17 mouse cellular contexts compared by ENCODE assay signal in the genomic region with DNA sequence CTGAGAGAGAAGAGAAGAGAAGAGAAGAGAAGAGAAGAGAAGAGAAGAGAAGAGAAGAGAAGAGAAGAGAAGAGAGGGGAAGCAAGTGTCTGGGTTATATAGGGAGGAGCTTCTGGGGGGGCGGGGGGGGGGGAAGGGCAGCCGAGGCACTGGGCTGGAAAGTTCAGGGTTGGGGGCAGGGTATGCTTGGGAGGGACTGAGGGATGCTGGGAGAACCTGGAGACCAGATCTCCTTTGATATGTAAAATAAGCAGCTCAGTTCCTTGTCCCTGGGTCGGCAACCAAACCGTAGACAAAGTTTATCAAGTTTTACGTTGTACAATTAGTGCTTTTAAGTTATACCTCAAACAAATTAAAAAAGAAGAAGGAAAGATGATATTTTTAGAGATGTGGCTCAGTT. TPM values are rescaled to one million over a fixed set of nuclear protein-coding genes. Genes with fewer than 3 reads are reported as not detected.
DNase-seq lines count a peak whose midpoint lies in the region; ATAC-seq and TF ChIP-seq lines count a peak whose summit lies in the region.
"Had no signal": no experiment of that assay in that cellular context is flagged by ENCODE, and none has a peak within 500 bp of the region (broad histone marks: within the 10 kb centered on the region; RNA-seq: fewer than 3 reads in every experiment).

No protein-coding gene starts in this region.

- 27% methylated on average over 4 of the region's 5 CpGs for WGBS in hindbrain, embryonic 10.5 days
- whole genome bisulfite sequencing in hindbrain, embryonic 11.5 days = 17% methylated on average over 5 of the region's 5 CpGs
- 16% methylated on average over 5 of the region's 5 CpGs for WGBS in neural tube, embryonic 13.5 days
- 22% methylated on average over 5 of the region's 5 CpGs for WGBS in neural tube, embryonic 15.5 days

- H3K36me3 ChIP-seq in hindbrain, embryonic 10.5 days = no peaks in the 10 kb centered on the region
- H3K36me3 ChIP-seq in hindbrain, embryonic 11.5 days (ENCODE audit: control insufficient read depth, insufficient read depth, low read length) = no peaks in the 10 kb centered on the region
- H3K36me3 ChIP-seq in neural tube, embryonic 13.5 days = no peaks in the 10 kb centered on the region
- no peaks in the 10 kb centered on the region for H3K36me3 ChIP-seq in neural tube, embryonic 15.5 days
- no peaks in the 10 kb centered on the region for H3K36me3 ChIP-seq in ES-E14 (ENCODE audit: control insufficient read depth, insufficient read depth, low read length, poor library complexity, severe bottlenecking)
- H3K36me3 ChIP-seq: embryonic facial prominence, embryonic 13.5 days; heart, embryonic 13.5 days; hindbrain, embryonic 13.5 days had no signal

- no peaks in the 10 kb centered on the region for H3K9me3 ChIP-seq in hindbrain, embryonic 10.5 days
- H3K9me3 ChIP-seq in hindbrain, embryonic 11.5 days (ENCODE audit: control insufficient read depth, low read length) = no peaks in the 10 kb centered on the region
- no peaks in the 10 kb centered on the region for H3K9me3 ChIP-seq in neural tube, embryonic 13.5 days
- H3K9me3 ChIP-seq in neural tube, embryonic 15.5 days (replicated peaks) = no peaks in the 10 kb centered on the region
- H3K9me3 ChIP-seq in ES-E14 (ENCODE audit: control insufficient read depth, insufficient read depth, low read depth, low read length) = no peaks in the 10 kb centered on the region
- H3K9me3 ChIP-seq: embryonic facial prominence, embryonic 13.5 days; heart, embryonic 13.5 days; hindbrain, embryonic 13.5 days had no signal

- peaks cover 33% of the 10 kb centered on the region for H3K27me3 ChIP-seq in hindbrain, embryonic 10.5 days (ENCODE audit: insufficient read depth, poor library complexity, severe bottlenecking)
- no peaks in the 10 kb centered on the region for H3K27me3 ChIP-seq in hindbrain, embryonic 11.5 days (ENCODE audit: control insufficient read depth, insufficient read depth, low read length)
- no peaks in the 10 kb centered on the region for H3K27me3 ChIP-seq in neural tube, embryonic 13.5 days
- no peaks in the 10 kb centered on the region for H3K27me3 ChIP-seq in neural tube, embryonic 15.5 days (replicated peaks)
- H3K27me3 ChIP-seq: heart, embryonic 13.5 days; hindbrain, embryonic 13.5 days had no signal

- no peak overlapping the region for H3K4me2 ChIP-seq in hindbrain, embryonic 11.5 days (replicated peaks; ENCODE audit: low read depth, low read length)
- H3K4me2 ChIP-seq in neural tube, embryonic 13.5 days = no peak overlapping the region
- no peak overlapping the region for H3K4me2 ChIP-seq in neural tube, embryonic 15.5 days
- H3K4me2 ChIP-seq: heart, embryonic 13.5 days; hindbrain, embryonic 13.5 days had no signal

- H3K27ac ChIP-seq in hindbrain, embryonic 10.5 days = peak overlapping the region; percentile 81
- H3K27ac ChIP-seq in hindbrain, embryonic 11.5 days (ENCODE audit: low read depth, low read length) = no peak overlapping the region
- 0 out of 2 replicates have a peak overlapping the region, but pooled peaks have one; percentile 63 for H3K27ac ChIP-seq in neural tube, embryonic 13.5 days (replicated peaks)
- no peak overlapping the region for H3K27ac ChIP-seq in neural tube, embryonic 15.5 days (replicated peaks)
- peak overlapping the region; percentile 23; the same call in 1 of the 2 replicates for H3K27ac ChIP-seq in ES-E14 (ENCODE audit: insufficient read depth, low read depth, low read length, poor library complexity, severe bottlenecking)
- H3K27ac ChIP-seq: heart, embryonic 13.5 days; hindbrain, postnatal 0 days had no signal

- peaks cover 44% of the 10 kb centered on the region for H3K4me1 ChIP-seq in hindbrain, embryonic 10.5 days (replicated peaks)
- H3K4me1 ChIP-seq in hindbrain, embryonic 11.5 days (replicated peaks; ENCODE audit: control insufficient read depth, insufficient read depth, low read length) = peaks cover 8% of the 10 kb centered on the region; the same call in 1 of the 2 replicates
- peaks cover 36% of the 10 kb centered on the region for H3K4me1 ChIP-seq in neural tube, embryonic 13.5 days (replicated peaks)
- H3K4me1 ChIP-seq in neural tube, embryonic 15.5 days = peaks cover 14% of the 10 kb centered on the region
- H3K4me1 ChIP-seq in ES-E14 (ENCODE audit: control insufficient read depth in 2 of 2, insufficient read depth in 2 of 2, low read length in 2 of 2, poor library complexity in 1 of 2) = peaks cover 6 to 19% of the 10 kb centered on the region in 2 experiments

- no peak overlapping the region for H3K9ac ChIP-seq in hindbrain, embryonic 11.5 days (ENCODE audit: low read depth, low read length)
- H3K9ac ChIP-seq in neural tube, embryonic 13.5 days = no peak overlapping the region
- H3K9ac ChIP-seq in neural tube, embryonic 15.5 days (replicated peaks) = no peak overlapping the region
- H3K9ac ChIP-seq in ES-E14 (ENCODE audit: insufficient read depth, low read depth, low read length, poor library complexity, severe bottlenecking) = peak overlapping the region; percentile 55; the same call in 1 of the 2 replicates
- H3K9ac ChIP-seq: embryonic facial prominence, embryonic 13.5 days; heart, embryonic 13.5 days; hindbrain, embryonic 13.5 days had no signal

- DNase-seq in hindbrain, embryonic 10.5 days (ENCODE audit: low spot score) = no peak
- DNase-seq in hindbrain, embryonic 11.5 days (ENCODE audit: low spot score) = no peak
- no peak for DNase-seq in ES-E14 (ENCODE audit: low read depth, low spot score)
- DNase-seq in frontal cortex, adult 2 months (ENCODE audit: extremely low spot score in 1 of 2, low spot score in 1 of 2) = no peak
- no peak for DNase-seq in embryo, embryonic 10.5 days (ENCODE audit: low spot score)
- DNase-seq: adrenal gland, postnatal 10 days; cerebellum, adult 11 months; cerebellum, adult 8-10 months; gastrocnemius, postnatal 36 days; heart, postnatal 36 days; kidney, adult 11 months had no signal

- H3K4me3 ChIP-seq in hindbrain, embryonic 10.5 days = no peak overlapping the region
- H3K4me3 ChIP-seq in hindbrain, embryonic 11.5 days (ENCODE audit: low read depth, low read length) = no peak overlapping the region
- no peak overlapping the region for H3K4me3 ChIP-seq in neural tube, embryonic 13.5 days
- H3K4me3 ChIP-seq in neural tube, embryonic 15.5 days (replicated peaks) = no peak overlapping the region
- peak overlapping the region in 1 of 2 experiments; percentile 28; a peak in 1 of 4 replicates for H3K4me3 ChIP-seq in ES-E14 (ENCODE audit: insufficient read depth in 1 of 2, low read depth in 1 of 2, low read length in 2 of 2, poor library complexity in 1 of 2, severe bottlenecking in 1 of 2)
- H3K4me3 ChIP-seq: embryonic facial prominence, embryonic 13.5 days; heart, embryonic 13.5 days; hindbrain, embryonic 13.5 days had no signal

- in situ Hi-C loops in ES-E14 (cut with MboI; ENCODE audit: low sequenced_read_pairs in 2 of 2, unreplicated experiment in 2 of 2) = no loop called here

- ATAC-seq in hindbrain, embryonic 11.5 days (ENCODE audit: low FRiP score) = no peak
- no peak for ATAC-seq in neural tube, embryonic 13.5 days (ENCODE audit: low read depth)
- no peak for ATAC-seq in neural tube, embryonic 15.5 days (ENCODE audit: low FRiP score)
- ATAC-seq: hindbrain, postnatal 0 days had no signal

TF ChIP-seq in ES-E14, 5 proteins besides CTCF, POLR2A, EP300 and RAD21:
- TF ChIP-seq HCFC1 (IDR thresholded peaks at IDR 0.05; ENCODE audit: borderline replicate concordance, insufficient read depth, low read length) (no peak), ZC3H11A (IDR thresholded peaks at IDR 0.05; ENCODE audit: borderline replicate concordance, low read depth, low read length) (no peak), CHD2 (IDR thresholded peaks at IDR 0.05; ENCODE audit: low read depth, low read length) (no peak), ZNF384 (IDR thresholded peaks at IDR 0.05; ENCODE audit: low read depth, low read length) (no peak), MAFK (IDR thresholded peaks at IDR 0.05; ENCODE audit: insufficient read depth, low read depth, low read length) (no peak)
TF ChIP-seq in ES-E14: peak in this region for 0.

RNA-seq across cellular contexts. Expression of gene Plekha1, which starts 5.6 kb away (rescaled TPM):
- 39.5 and 47.8 TPM in 2 replicates for polyA plus RNA-seq in hindbrain, embryonic 10.5 days (2016; fragmentation: Nextera tagmentation; extraction: Ambion mirVana)
- polyA plus RNA-seq in hindbrain, embryonic 11.5 days (2014; fragmentation: Nextera tagmentation; extraction: Ambion mirVana) = 39.8 and 50.1 TPM in 2 replicates
- 64.1 and 68.9 TPM in 2 replicates for polyA plus RNA-seq in neural tube, embryonic 13.5 days (2015; fragmentation: Nextera tagmentation; extraction: Ambion mirVana)
- 53.6 and 57.9 TPM in 2 replicates for polyA plus RNA-seq in neural tube, embryonic 15.5 days (2015; fragmentation: Nextera tagmentation; extraction: Ambion mirVana)
- total RNA-seq in ES-E14 (2012; rRNA removed) = 52.4 and 55.4 TPM in 2 replicates
- 155 and 156 TPM in 2 replicates for polyA plus RNA-seq in frontal cortex, adult 2 months (2012; rRNA removed)

Comparison
In these comparisons a context has a peak if more than half of its experiments do, and no peak if none do; other contexts are left out.
1. H3K27ac ChIP-seq: peak in hindbrain, embryonic 10.5 days (single experiment), neural tube, embryonic 13.5 days (single experiment) and ES-E14 (single experiment); none in hindbrain, embryonic 11.5 days (single experiment) and neural tube, embryonic 15.5 days (single experiment).